Mouse (Mus musculus) gastrocnemius, postnatal 4 days (tissue): Measurements from ENCODE around the gene Lsg1. TPM values are rescaled to one million over a fixed set of nuclear protein-coding genes. Genes with fewer than 3 reads are reported as not detected.

Experiments
- DNase-seq, 2 experiments: peaks; one replicate each; pipeline ENCODE4 v3.0.0; 2021 to 2022; ENCODE audit warnings: low spot score in 2 of 2, mixed read lengths in 2 of 2
- total RNA-seq, 2 experiments: library from RNA; stranded (reverse); gene quantifications; 2 replicates each; pipeline ENCODE4 v1.2.3; 2021

The Lsg1 gene
- total RNA-seq, 2 experiments from 2014 or later: 24.3 to 31.4 TPM

DNA sequence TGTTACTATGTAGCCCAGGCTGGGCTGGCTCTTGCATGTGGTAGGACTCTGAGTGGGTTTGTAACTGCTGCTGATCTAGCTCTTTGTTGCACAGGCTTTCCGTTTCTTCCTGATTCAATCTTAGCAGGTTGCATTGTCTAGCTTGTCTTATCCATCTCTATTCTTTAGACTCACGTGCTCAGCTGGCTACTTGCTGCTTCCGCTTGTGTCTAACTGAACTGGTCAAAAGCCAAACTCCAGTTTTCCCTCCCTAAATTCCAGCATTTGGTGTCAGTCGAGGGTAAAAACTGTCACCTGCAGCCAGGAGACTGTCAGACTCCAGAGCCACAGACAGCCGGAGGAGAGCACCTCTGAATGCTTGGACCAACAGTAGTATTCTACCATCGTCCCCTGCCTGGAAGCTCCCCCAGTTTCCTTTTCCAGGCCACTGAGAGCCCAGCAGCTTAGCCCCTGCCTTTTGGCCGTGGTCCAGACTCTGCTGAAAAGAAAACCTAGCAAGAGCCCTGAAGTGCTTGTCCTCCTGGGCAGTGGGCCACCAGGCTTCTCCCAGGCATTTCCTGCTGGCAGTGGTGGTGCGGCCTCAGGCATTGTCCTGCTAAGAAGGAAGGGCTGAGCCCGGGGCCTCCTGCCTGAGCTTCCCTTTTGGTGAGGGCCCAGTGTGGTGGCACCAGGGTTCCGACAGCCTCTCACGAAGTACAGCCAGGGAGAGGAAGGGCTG, 34.6 kb downstream of the Lsg1 start:
- DNase-seq: peak; percentile 67 to 87

DNA sequence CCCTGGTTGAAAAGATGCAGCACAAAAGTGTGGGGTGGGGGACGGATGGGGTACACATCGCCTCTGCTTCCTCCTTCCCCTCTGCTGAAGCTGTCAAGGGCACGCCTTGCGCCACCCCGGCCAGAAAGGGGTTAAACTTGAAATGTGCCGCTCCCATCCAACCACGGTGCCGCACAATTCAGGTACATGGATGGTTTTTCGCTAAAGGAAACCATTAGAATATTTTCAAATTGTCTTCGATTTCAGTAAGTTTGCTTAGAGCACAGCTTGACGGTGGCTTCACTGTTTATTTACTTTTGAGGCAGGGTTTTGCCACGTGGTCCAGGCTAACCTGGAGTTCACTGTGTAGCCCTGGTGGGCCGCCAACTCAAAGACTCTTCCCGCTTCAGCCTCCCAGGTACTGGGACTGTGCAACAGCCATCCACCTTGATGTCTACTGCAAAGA, 36.6 kb downstream of the Lsg1 start, which contains the start of gene Tmem44:
Tmem44 (minus strand) TSS at position 95 of the 445 bp plus-strand sequence.
- no peak for DNase-seq

DNA sequence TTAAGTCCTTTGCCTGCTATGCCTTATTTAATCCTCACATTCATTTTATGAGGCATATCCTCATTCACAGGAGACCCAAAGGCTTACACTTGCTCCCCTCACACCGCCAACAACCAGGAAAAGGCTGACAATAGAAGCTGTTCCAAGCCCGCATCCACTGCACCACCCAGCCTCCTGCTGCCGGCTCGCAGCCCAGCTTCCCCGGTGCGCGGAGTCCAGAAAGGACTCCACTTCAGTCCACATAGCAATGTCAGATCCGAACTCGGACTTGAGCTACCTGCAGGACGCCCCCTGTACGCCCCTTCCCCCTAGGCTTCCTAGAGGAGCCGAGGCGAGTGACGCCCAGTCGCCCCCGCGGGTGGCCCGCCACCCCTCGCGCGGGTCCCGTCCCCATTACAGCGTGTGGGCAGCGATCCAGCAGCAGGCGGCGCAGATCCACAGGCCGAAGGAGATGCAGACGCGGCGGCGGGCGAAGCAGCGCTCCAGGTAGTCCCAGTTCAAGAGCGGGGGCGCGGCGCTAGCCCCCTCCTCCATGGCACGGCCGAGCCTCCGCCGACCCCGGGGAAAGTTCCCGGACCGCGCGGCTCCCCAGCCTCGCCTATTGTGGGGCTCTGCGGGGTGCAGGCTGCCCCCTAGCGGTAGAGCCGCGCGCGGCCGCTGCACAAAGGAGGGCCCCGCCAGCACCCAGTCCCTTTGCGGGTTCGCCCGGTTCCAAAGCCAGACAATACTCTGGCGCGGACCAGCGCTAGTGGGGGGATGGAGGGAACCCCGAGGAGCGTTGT, 37.2 kb downstream of the Lsg1 start:
- peak; percentile 73 to 84 for DNase-seq

DNA sequence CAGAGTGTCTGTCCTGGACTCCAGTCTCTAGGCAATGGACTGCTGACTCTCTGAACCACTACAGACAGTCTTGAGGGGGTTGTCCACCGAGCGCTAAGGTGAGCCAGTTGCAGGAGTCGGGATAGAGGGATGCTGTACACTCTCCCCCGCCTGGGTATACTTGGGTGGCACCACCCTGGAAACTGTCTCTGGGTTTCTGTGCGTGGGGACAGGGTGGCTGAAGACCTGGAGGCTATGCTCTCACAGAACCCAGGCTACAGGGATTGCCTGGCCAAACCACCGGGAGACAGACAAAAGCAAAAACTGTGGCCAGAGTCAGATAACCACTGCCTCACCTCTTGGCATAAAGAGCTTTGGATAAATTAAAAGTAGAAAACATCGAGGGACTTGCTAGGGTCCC, 37.9 kb downstream of the Lsg1 start:
- no peak for DNase-seq

DNA sequence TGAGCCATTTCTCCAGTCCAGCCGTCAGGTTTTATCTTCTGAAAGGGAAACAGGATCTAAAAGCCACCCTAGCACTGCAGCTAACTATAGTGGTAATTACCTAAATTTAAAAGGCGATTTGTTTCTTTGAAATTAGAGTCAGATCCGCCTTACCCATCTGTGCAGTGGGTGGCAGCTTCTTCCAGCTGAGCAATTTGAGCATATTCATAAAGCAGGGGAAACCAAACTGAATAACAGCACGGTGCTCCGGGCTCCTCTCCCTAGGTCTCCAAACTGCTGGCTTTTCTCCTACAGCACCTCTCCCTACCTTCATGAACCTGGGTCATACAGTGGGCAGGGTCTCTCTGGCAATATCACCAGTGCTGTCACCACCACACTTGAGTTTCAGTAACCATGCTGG, 39.1 kb downstream of the Lsg1 start:
- DNase-seq: no peak

DNA sequence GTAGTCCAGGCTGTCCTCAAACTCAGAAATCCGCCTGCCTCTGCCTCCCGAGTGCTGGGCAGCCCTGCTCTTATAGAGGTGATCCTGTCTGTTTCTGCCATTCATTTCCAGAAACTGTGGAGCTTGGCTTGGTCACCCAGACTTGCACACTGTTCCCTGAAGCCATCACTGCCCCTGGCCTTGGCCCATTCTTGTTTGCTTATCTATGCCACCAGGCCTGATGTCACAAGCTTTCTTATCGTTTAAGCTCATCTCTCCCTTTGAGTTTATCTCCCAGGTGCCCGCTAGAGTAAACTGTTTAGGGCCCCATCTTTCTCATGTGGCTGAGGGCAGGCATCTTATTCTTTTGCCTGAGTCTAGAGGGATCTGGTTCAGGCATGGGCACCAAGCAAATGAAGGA, 42.7 kb downstream of the Lsg1 start:
- no peak for DNase-seq

DNA sequence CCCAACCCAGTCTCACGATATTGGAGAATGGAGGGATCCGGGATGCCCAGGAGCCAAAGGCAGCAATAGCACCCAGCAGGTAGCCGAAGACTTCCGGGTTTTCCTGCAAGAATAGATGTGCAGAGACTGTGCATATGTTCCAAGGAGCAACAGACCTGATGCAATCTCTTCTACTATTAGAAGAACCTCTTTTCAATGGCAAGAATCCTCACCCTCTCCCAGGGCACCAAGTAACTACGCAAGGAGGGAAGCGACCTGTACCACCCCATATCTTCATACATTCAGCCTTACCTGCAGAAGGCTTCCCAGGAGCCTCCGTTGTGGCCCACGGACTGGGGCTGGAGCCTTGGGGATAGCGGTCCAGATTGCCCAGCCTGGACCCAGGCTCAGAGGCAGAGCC, 44.0 kb downstream of the Lsg1 start:
- DNase-seq: no peak

DNA sequence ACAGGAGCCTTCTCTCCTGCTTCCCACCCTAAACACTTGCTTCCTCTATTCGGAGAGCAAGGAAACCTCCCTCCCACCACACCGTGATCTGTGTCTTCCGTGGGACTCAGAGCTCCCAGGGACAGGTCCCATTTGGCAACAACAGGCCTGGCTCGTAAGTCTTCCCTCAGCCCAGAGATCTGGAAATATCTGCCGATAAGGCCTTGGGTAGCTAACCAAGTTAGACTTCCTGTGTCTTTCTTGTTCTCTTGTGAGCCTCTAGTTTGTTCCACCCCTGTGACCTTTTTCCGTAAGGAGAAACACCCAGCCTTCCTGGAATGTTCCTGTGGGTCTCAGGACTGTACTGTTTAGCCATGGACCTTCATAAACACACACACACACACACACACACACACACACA, 44.6 kb downstream of the Lsg1 start:
- no peak for DNase-seq

DNA sequence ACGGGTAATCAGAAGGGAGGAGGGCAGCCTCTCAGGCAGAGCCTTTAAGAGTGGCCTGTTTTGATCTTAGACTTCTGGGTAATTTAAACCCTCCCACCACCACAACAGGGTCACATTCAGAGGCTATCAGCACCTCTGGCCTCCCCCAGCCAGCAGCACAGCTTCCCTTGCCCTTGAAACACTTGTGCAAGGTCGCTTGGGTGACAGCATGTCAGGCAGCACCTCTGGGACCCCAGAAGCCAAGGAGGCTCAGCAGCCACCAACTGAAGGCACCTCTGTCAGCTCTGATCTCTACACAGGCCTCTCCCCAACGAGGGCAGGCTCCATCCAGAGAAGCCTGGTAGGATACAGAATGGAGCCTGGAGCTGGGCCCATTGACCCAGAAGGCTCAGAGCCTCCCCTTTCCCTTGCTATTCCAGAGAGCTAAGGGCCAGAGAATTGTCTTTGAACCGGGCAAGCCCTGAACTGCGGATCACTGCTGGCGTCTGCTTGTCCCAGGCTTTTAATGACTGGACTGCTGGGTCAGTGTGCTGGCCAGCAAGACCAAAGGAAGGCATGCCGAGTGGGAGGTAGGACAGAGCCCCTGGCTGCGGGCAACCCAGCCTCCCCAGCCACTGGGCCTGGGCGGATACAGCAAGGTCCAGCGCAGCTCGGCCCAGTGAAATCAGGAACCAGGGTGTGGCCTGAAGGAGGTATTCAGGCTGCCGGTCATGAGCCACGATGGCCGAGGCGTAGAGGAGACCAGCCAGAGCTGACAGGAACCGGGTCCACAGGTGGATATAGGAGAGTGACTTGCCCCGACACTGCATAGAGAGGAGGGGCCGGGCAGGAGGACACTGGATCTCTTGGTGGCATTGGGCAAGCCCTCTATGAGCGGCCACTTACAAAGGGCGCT, 47.0 kb downstream of the Lsg1 start:
- DNase-seq: no peak

DNA sequence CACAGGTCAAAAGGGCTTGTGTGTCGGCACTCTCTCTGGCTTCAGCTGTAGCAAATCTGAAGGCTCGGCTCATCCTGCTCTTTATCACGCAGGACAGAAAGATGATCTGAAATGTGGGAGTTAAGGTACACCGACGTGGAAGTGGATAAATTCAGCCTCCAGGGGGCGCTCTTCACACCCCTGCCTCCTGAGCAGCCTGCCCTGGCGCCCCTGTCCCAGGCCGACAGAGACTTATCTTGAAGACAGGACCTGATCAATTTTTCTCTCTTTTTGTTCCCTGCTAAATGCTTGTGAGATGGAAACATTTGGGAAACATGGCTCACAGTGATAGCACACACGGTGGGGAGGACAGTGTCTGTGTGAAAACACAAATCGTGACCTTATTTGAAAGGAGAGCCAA, 48.0 kb downstream of the Lsg1 start:
- DNase-seq: peak in 1 of 2 experiments; percentile 57

DNA sequence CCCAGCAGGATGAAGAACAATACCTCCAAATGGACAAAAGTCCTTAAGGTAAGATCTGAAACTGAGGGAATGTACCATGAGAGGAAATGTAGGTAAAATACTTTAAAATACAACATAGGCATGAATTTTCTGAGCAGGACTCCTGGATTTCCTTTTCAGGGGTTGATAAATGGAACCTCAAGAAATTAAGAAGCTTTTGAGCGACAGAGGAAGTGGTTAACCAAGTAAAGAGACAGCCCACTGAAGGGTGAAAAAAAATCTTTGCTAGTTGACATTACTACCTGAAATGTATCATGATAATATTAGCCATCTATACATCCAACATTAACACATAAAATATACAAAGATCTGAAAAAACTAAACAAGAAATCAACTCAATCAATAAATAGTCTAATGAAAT, 52.3 kb downstream of the Lsg1 start:
- DNase-seq: no peak

DNA sequence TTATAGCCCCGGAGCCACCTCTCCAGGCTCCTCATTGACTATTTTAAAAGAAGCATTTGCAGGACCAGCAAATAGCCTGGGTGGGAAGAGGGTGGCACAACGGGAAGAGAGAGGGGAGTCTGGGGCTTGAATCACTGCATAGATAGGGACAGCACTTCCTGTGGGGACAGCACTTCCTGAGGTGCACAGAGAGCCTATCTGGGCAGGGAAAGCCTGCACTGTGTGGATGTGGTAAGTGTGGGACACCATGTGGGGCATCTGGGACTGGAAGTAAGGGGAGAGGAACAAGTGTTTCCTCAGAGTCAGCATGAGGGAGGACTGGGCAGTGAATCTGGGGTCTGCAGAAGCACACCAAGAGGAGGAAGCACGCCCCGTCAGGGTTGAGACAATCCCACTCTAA, 53.8 kb downstream of the Lsg1 start:
- DNase-seq: no peak

DNA sequence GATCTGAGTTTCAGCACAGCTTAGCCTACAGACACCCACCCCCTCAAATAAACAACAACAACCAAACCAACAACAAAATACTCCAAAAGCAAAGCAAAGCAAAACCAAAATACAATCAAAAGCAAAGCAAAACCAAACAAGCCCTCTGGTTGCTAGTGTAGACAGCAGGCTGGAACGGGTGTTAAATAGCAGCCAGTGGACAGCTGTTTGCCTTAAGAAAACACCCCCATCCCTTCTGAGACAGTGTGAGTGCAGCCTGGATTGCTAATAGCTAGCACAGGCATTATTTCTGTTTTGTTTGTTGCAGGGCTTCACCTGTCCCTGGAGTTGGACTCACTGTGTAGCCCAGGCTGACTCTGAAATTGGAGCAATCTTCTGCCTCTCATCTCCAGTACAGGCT, 54.5 kb downstream of the Lsg1 start:
- DNase-seq: no peak

DNA sequence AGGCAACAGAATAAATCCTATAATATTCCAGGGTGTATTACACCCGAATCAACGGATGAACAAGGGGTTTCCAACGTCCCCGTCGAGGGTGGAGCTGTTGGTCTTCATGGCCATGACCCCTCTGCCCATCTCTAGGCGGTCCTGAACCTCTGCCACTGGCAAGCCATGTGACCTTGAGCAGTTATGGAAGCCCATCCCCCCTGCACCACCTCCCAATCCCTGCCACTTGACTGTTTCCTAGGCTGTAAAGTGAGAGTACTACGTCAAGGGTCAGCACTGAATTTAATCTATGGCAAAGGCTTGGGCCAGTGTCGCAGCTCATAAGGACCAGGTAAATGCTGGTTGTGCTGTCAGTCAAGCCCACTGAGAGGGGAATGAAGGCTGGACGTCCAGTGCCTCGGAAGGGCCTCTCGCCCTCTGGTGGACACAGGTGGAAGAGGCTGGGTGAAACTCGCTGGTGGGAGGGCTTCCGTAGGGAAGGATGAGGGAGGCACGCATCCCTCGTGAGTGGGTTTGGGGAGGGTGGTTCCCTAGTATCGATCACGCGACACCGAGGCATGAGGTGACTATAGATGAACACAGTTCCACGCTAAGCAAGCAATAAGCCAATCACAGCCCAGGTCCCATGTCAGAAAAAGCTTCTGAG, 55.5 kb downstream of the Lsg1 start:
- peak; percentile 56 to 59 for DNase-seq

DNA sequence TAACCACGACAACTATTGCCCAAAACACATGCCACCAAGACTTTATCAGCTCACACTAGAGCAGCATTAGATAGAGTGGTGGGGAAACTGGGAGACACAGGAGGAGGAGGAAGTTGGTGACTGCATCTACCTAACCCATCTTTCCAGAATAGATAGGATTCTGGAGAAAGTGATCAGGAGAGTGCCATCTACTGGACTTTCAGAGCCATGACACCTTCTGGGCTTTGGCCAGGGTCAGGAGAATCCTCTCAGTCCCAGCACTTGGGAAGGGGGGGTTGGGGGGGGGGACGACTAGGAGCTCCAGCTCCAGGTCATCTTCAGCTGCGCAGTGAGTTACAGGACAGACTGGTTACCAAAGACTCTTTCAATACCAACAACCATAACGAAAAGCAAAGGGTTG, 56.6 kb downstream of the Lsg1 start:
- DNase-seq: no peak

DNA sequence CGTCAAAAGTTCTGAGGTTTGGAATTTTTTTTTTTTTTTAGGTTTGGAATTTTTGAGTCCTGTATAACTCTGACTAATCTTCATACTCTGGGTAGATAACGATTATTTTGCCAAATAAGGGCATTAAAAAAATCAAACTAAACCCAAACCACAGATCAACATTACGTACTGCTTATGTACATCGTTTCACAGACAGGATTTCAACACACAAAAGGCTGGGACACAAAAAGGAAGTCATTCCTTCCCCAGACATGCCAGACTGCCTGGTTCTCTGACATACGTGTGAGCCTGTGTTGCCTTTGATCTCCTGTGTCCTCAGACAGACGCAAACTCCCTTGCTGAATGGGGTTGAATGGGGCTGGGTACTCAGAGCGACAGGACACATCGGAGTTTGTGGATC, 59.0 kb downstream of the Lsg1 start:
- DNase-seq: no peak

DNA sequence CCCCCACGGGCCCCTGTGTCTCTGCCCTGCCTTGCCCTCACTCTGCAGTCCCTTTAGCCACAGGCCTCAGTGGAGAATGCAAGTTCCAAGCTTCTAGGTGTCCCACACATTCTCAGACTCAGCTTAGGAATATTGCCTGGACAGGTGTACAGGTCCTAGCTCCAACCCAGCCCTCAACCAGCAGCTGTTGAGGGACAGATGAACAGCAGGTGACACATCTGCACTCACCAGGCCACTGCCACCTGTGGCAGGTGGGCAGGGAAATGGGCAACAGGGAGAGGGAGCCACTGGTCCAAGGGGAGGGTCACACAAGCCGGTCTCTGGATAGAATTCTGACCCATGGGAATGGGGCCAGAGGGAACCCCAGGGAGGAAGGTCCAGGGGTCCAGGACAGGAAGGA, 59.5 kb downstream of the Lsg1 start:
- no peak for DNase-seq

DNA sequence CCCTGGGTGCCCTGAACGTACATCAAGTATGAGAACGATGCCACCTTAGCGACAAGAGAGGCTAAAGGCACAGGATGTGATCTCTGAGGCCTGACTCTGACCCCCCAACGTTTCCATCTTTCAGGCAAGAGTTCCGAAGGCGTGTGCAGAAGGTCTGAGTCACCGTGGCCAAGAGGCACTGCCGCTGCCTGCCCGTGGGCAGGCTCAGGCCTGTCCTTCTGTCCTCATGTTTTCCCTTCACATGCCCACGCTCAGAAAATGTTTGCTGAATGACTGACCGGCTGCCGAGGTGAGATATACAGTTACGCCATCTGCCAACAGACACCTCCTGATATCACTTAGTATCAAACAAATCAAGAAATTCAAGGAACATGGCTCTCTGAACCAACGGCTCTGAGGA, 61.6 kb downstream of the Lsg1 start:
- no peak for DNase-seq

DNA sequence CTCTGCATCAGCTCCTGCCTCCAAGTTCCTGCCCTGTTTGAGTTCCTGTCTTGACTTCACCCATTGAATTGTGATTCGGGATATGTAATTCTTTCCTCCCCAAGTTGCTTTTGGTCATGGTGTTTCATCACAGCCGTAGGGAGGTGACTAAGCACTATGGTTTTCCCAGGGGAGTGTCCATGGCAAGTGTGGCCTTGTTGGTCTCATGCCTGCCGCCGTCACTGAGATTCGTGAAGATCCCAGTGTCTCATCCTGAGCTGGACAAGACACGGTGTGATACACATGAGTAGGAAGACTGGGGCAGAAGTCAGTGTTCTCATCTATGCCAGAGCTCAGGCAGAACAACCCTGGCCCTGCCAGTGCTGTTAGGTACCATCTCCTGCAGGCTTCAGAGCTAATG, 62.9 kb downstream of the Lsg1 start:
- DNase-seq: no peak

DNA sequence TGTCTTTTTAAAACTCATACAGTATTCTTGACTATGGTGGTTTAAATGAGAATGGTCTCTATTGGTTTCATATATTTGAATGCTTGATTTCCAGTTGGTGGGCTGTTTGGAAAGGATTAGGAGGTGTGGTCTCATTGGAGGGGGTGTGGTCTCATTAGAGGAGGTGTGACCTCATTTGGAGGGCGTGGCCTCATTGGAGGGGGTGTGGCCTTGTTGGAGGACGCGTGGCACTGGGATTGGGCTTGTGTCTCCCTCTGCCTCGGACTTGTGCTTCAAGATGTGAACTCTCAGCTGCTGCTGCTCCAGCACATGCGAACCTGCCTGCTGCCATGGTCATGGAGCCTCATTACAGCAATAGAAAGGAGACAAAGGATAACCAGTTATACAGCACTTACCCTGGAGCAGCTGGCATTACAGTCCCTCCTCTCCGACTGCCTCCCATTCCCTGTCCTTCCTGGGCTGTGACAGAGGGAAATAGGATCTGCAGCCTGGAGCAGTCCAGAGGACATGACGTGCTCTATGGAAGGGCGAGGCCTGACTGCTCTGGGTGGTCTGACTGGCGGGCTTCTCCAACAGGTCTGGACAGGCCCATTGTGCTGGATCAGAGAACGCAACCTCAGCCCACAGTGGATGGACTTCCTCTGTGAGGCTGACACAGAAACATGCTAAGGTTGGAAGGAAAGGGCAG, 65.0 kb downstream of the Lsg1 start:
- DNase-seq: no peak

DNA sequence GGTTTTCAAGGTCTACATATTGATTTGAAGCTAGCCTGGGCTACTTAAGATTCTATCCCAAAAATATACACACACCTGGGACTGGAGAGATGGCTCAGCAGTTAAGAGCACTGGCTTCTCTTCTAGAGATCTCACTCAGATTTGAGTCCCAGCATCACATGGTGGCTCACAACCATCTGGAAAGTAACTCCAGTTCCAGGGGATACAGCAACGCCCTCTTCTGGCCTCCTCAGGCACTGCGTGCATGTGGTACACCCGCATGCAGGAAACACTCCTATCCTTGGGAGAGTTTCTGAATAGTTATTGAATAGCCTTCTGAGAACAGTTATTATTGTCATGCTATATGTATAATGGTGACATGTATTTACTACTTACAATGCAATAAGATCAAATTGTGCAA, 66.2 kb downstream of the Lsg1 start:
- no peak for DNase-seq
